Mouse (Mus musculus): ENCODE results near the gene Rnf216.

GRCm38 (mm10) chr5:143068382-143068781, 44.4 kb downstream of the Rnf216 start:
- no peak for TF ChIP-seq POLR2A (IDR thresholded peaks at IDR 0.05; ENCODE audit: extremely low read depth, insufficient read depth, low read length)
- no peak for TF ChIP-seq CTCF (IDR thresholded peaks at IDR 0.05; ENCODE audit: extremely low read depth, insufficient read depth, low read length)

Measured in cortical plate, adult 2 months (tissue).